Mouse (Mus musculus) naive thymus-derived CD4-positive, alpha-beta T cell, adult 5 months (primary cell): ENCODE data around the gene Olfr450. TPM values are rescaled to one million over a fixed set of nuclear protein-coding genes. Genes with fewer than 3 reads are reported as not detected.

Source experiments
- polyA plus RNA-seq: library from polyadenylated mRNA; unstranded; fragments of 100-300 nt; shearing (Covaris generic); gene quantifications from one replicate; pipeline ENCODE4 v1.2.1, GENCODE M21; 2017

Olfr450 gene
- polyA plus RNA-seq: not detected

GRCm38 (mm10) chr6:42811639-42812038 is at the start of gene Olfr450:
Gene Olfr450, plus strand, starts transcription at chr6:42811939.

GRCm38 (mm10) chr6:42784793-42785192 is 26.9 kb upstream of the Olfr450 start, which contains the start of gene Olfr452:
Gene Olfr452, plus strand, starts transcription at chr6:42785093.

GRCm38 (mm10) chr6:42834084-42834483 is 22.3 kb downstream of the Olfr450 start, which contains the start of gene Olfr449:
Gene Olfr449, plus strand, starts transcription at chr6:42834384.

Other genes starting within 250 kb of the Olfr450 start
- gene Tcaf3, start 214.2 kb upstream of the Olfr450 start, polyA plus RNA-seq: not detected
- not detected for gene Tcaf2, start 166.7 kb upstream of the Olfr450 start, polyA plus RNA-seq
- gene Tcaf1, start 101.9 kb upstream of the Olfr450 start, polyA plus RNA-seq: not detected
- not detected for gene Olfr453, start 72.6 kb upstream of the Olfr450 start, polyA plus RNA-seq
- gene Olfr38, start 55.5 kb upstream of the Olfr450 start, polyA plus RNA-seq: not detected
- gene Olfr452, start 26.8 kb upstream of the Olfr450 start, polyA plus RNA-seq: not detected
- gene Olfr449, start 22.4 kb downstream of the Olfr450 start, polyA plus RNA-seq: not detected
- not detected for gene Olfr448, start 78.5 kb downstream of the Olfr450 start, polyA plus RNA-seq
- not detected for gene Olfr447, start 96.9 kb downstream of the Olfr450 start, polyA plus RNA-seq
- gene Olfr446, start 109.4 kb downstream of the Olfr450 start, polyA plus RNA-seq: not detected
- gene Olfr444, start 137.1 kb downstream of the Olfr450 start, polyA plus RNA-seq: not detected